Mouse (Mus musculus): ENCODE data around the gene Rps18.

The Rps18 gene

GRCm38 (mm10) chr17:33904835-33905234, 51.0 kb downstream of the Rps18 start, which contains the start of gene Platr17:
Platr17 (plus strand) TSS chr17:33905135.
- WGBS = 57% methylated on average over 3 of the region's 4 CpGs

GRCm38 (mm10) chr17:33903911-33904651, 51.7 kb downstream of the Rps18 start:
- 71% methylated on average over 6 of the region's 6 CpGs for WGBS

GRCm38 (mm10) chr17:33902491-33902890, 53.3 kb downstream of the Rps18 start:
- 77% methylated on average over 7 of the region's 7 CpGs for WGBS

- 70% methylated on average over 4 of the region's 4 CpGs for WGBS
Observed at GRCm38 (mm10) chr17:33902079-33902478, 53.7 kb downstream of the Rps18 start.

Data from cerebral cortex, adult 2 months (tissue).